ENCODE assay signal across 20 mouse cellular contexts in genomic region chr11:69447299-69447698, GRCm38 (mm10). TPM values are rescaled to one million over a fixed set of nuclear protein-coding genes. Genes with fewer than 3 reads are reported as not detected.
"Had no signal": no experiment of that assay in that cellular context is flagged by ENCODE, and none has a peak within 500 bp of the region (broad histone marks: within the 10 kb centered on the region; RNA-seq: fewer than 3 reads in every experiment).

No protein-coding gene starts in this region.

- H3K4me3 ChIP-seq: layer of hippocampus, adult 2 months; left cerebral cortex, adult 2 months; liver, embryonic 13.5 days; myocyte; neural tube, embryonic 13.5 days; stomach, embryonic 15.5 days had no signal

- H3K27ac ChIP-seq: kidney, postnatal 0 days; layer of hippocampus, adult 2 months; left cerebral cortex, adult 2 months; liver, embryonic 13.5 days; neural tube, embryonic 13.5 days; stomach, embryonic 15.5 days had no signal

- H3K9ac ChIP-seq: liver, embryonic 13.5 days; neural tube, embryonic 13.5 days; stomach, embryonic 15.5 days had no signal

- H3K9me3 ChIP-seq: liver, embryonic 13.5 days; neural tube, embryonic 13.5 days; stomach, embryonic 15.5 days had no signal

- H3K4me2 ChIP-seq: liver, embryonic 13.5 days; neural tube, embryonic 13.5 days; stomach, embryonic 15.5 days had no signal

- H3K27me3 ChIP-seq: neural tube, embryonic 13.5 days; stomach, embryonic 15.5 days had no signal

- DNase-seq: kidney, adult 2 months; kidney, postnatal 25 days; layer of hippocampus, adult 9-11 months; layer of hippocampus, postnatal 36 days; liver, embryonic 13.5 days; lung, adult 2 months; lung, postnatal 14 days; lung, postnatal 4 days; retina, postnatal 1 day; right cerebral cortex, postnatal 25 days; spleen, adult 18-20 months; thymus, adult 18-20 months; thymus, postnatal 36 days had no signal

- H3K36me3 ChIP-seq: liver, embryonic 13.5 days; neural tube, embryonic 13.5 days; stomach, embryonic 15.5 days had no signal

RNA-seq across cellular contexts. Expression of gene Tmem88, which starts 49.3 kb away (rescaled TPM):
- total RNA-seq: megakaryocyte-erythroid progenitor cell, adult 5-6 weeks had no signal
